Mouse (Mus musculus): Measurements from ENCODE around the gene Dnmt1. TPM values are rescaled to one million over a fixed set of nuclear protein-coding genes. Genes with fewer than 3 reads are reported as not detected.
A peak's percentile ranks its signal among the peaks of the same experiment; 100 is the strongest.
"Not testable (repeated sequence)": the region's sequence is repeated elsewhere in the genome, so short reads cannot be mapped to it uniquely, and the experiment has no call there.

Dnmt1 gene
- 95.2 and 102 TPM in 2 replicates for polyA plus RNA-seq (2016; fragmentation: Nextera tagmentation; extraction: Ambion mirVana)

- no peaks in the 10 kb centered on the region for H3K4me1 ChIP-seq
- H3K4me3 ChIP-seq: no peak within 1 kb of the TSS
- H3K27me3 ChIP-seq: no peaks in the 10 kb centered on the region
- no peak within 1 kb of the TSS for H3K27ac ChIP-seq
- H3K36me3 ChIP-seq: no peaks in the 10 kb centered on the region
- 93% methylated on average over 2 of the region's 2 CpGs for WGBS
- no peak for ATAC-seq (ENCODE audit: low FRiP score)
- H3K9ac ChIP-seq: no peak within 1 kb of the TSS
- H3K9me3 ChIP-seq (replicated peaks): no peaks in the 10 kb centered on the region
- no peak within 1 kb of the TSS for H3K4me2 ChIP-seq (replicated peaks)
Measured at GRCm38 (mm10) chr9:20959430-20959938, at the start of gene Dnmt1. TSS of gene Dnmt1 (minus strand) at chr9:20959888.

- no peak for ATAC-seq (ENCODE audit: low FRiP score)
- Histone ChIP-seq H3K4me3 (no peak overlapping the region), H3K9me3 (replicated peaks) (no peaks in the 10 kb centered on the region), H3K4me2 (replicated peaks) (no peak overlapping the region), H3K36me3 (peaks cover 51% of the 10 kb centered on the region), H3K4me1 (peaks cover 9% of the 10 kb centered on the region), H3K27me3 (peaks cover 13% of the 10 kb centered on the region), H3K27ac (no peak overlapping the region), H3K9ac (no peak overlapping the region)
- 87% methylated on average over 7 of the region's 7 CpGs for WGBS
Measured at GRCm38 (mm10) chr9:21008007-21008406, 48.3 kb upstream of the Dnmt1 start.

- Histone ChIP-seq H3K4me3 (no peak overlapping the region), H3K27ac (no peak overlapping the region), H3K9ac (no peak overlapping the region), H3K36me3 (peaks cover 51% of the 10 kb centered on the region), H3K4me2 (replicated peaks) (no peak overlapping the region), H3K27me3 (peaks cover 10% of the 10 kb centered on the region), H3K9me3 (replicated peaks) (no peaks in the 10 kb centered on the region), H3K4me1 (peaks cover 9% of the 10 kb centered on the region)
- no peak for ATAC-seq (ENCODE audit: low FRiP score)
- 94% methylated on average over 10 of the region's 10 CpGs for WGBS
Measured at GRCm38 (mm10) chr9:21007313-21007952, 47.7 kb upstream of the Dnmt1 start.

- Histone ChIP-seq H3K9ac (peak within 1 kb of the TSS; percentile 87), H3K27me3 (no peaks in the 10 kb centered on the region), H3K4me3 (peak within 1 kb of the TSS; percentile 84), H3K36me3 (peaks cover 34% of the 10 kb centered on the region), H3K4me1 (peaks cover 9% of the 10 kb centered on the region), H3K27ac (peak within 1 kb of the TSS; percentile 76), H3K4me2 (replicated peaks) (peak within 1 kb of the TSS; percentile 60), H3K9me3 (replicated peaks) (no peaks in the 10 kb centered on the region)
- under 1% methylated on average over 72 of the region's 72 CpGs for WGBS
- ATAC-seq (ENCODE audit: low FRiP score): peak; percentile 91
Measured at GRCm38 (mm10) chr9:21002627-21003551, 43.2 kb upstream of the Dnmt1 start, which contains the start of gene Mrpl4. TSS of gene Mrpl4 (plus strand) at chr9:21002738.

- Histone ChIP-seq H3K4me2 (replicated peaks) (peak overlapping the region; percentile 60), H3K27me3 (no peaks in the 10 kb centered on the region), H3K9ac (peak overlapping the region; percentile 87), H3K4me1 (peaks cover 9% of the 10 kb centered on the region), H3K27ac (peak overlapping the region; percentile 76), H3K36me3 (peaks cover 28% of the 10 kb centered on the region), H3K4me3 (peak overlapping the region; percentile 84), H3K9me3 (replicated peaks) (no peaks in the 10 kb centered on the region)
- 11% methylated on average over 7 of the region's 7 CpGs for WGBS
- peak; percentile 57 for ATAC-seq (ENCODE audit: low FRiP score)
Measured at GRCm38 (mm10) chr9:21002270-21002626, 42.6 kb upstream of the Dnmt1 start.

- no peak for ATAC-seq (ENCODE audit: low FRiP score)
- WGBS: 70% methylated on average over 6 of the region's 6 CpGs
- peaks cover 22% of the 10 kb centered on the region for H3K36me3 ChIP-seq
- H3K9me3 ChIP-seq (replicated peaks): no peaks in the 10 kb centered on the region
- H3K9ac ChIP-seq: 0 out of 2 replicates have a peak overlapping the region, but pooled peaks have one; percentile 18
- no peak overlapping the region for H3K27ac ChIP-seq
- H3K4me1 ChIP-seq: peaks cover 9% of the 10 kb centered on the region
- no peaks in the 10 kb centered on the region for H3K27me3 ChIP-seq
- H3K4me3 ChIP-seq: no peak overlapping the region
- H3K4me2 ChIP-seq (replicated peaks): no peak overlapping the region
Measured at GRCm38 (mm10) chr9:21001651-21002200, 42.0 kb upstream of the Dnmt1 start.

GRCm38 (mm10) chr9:21000811-21001210 lies 41.1 kb upstream of the Dnmt1 start:
- H3K4me1 ChIP-seq: peaks cover 9% of the 10 kb centered on the region
- no peak overlapping the region for H3K4me3 ChIP-seq
- no peak for ATAC-seq (ENCODE audit: low FRiP score)

GRCm38 (mm10) chr9:20998337-20998736 lies 38.6 kb upstream of the Dnmt1 start:
- not testable (repeated sequence) for H3K9ac ChIP-seq; H3K27ac ChIP-seq; H3K27me3 ChIP-seq; H3K4me3 ChIP-seq; H3K4me1 ChIP-seq; H3K36me3 ChIP-seq; H3K9me3 ChIP-seq (replicated peaks); H3K4me2 ChIP-seq (replicated peaks); ATAC-seq (ENCODE audit: low FRiP score)
- 89% methylated on average over 1 of the region's 1 CpGs for WGBS

More at GRCm38 (mm10) chr9:21000811-21001210, 41.1 kb upstream of the Dnmt1 start:
- Histone ChIP-seq H3K27ac (no peak overlapping the region), H3K9me3 (replicated peaks) (no peaks in the 10 kb centered on the region), H3K36me3 (peaks cover 15% of the 10 kb centered on the region), H3K9ac (no peak overlapping the region), H3K27me3 (no peaks in the 10 kb centered on the region), H3K4me2 (replicated peaks) (no peak overlapping the region)

GRCm38 (mm10) chr9:20997065-20997464 lies 37.4 kb upstream of the Dnmt1 start:
- Histone ChIP-seq H3K36me3 (no peaks in the 10 kb centered on the region), H3K4me1 (no peaks in the 10 kb centered on the region), H3K9me3 (replicated peaks) (no peaks in the 10 kb centered on the region), H3K27me3 (no peaks in the 10 kb centered on the region), H3K4me2 (replicated peaks) (no peak overlapping the region), H3K27ac (no peak overlapping the region), H3K4me3 (no peak overlapping the region), H3K9ac (no peak overlapping the region)
- ATAC-seq (ENCODE audit: low FRiP score): no peak
- WGBS: 89% methylated on average over 8 of the region's 8 CpGs

GRCm38 (mm10) chr9:20995069-20995468 lies 35.4 kb upstream of the Dnmt1 start:
- no peak overlapping the region for H3K4me2 ChIP-seq (replicated peaks)
- ATAC-seq (ENCODE audit: low FRiP score): no peak
- 74% methylated on average over 3 of the region's 3 CpGs for WGBS
- H3K9me3 ChIP-seq (replicated peaks): no peaks in the 10 kb centered on the region
- H3K27ac ChIP-seq: no peak overlapping the region
- H3K27me3 ChIP-seq: no peaks in the 10 kb centered on the region
- no peak overlapping the region for H3K4me3 ChIP-seq
- no peaks in the 10 kb centered on the region for H3K36me3 ChIP-seq
- H3K4me1 ChIP-seq: peaks cover 5% of the 10 kb centered on the region
- H3K9ac ChIP-seq: no peak overlapping the region

GRCm38 (mm10) chr9:20993165-20993898 lies 33.6 kb upstream of the Dnmt1 start:
- no peak for ATAC-seq (ENCODE audit: low FRiP score)
- H3K9me3 ChIP-seq (replicated peaks): no peaks in the 10 kb centered on the region
- WGBS: 53% methylated on average over 5 of the region's 5 CpGs

More at GRCm38 (mm10) chr9:20993165-20993898, 33.6 kb upstream of the Dnmt1 start:
- no peaks in the 10 kb centered on the region for H3K36me3 ChIP-seq
- H3K27me3 ChIP-seq: no peaks in the 10 kb centered on the region
- H3K4me3 ChIP-seq: no peak overlapping the region
- no peak overlapping the region for H3K9ac ChIP-seq
- H3K4me2 ChIP-seq (replicated peaks): no peak overlapping the region
- H3K27ac ChIP-seq: no peak overlapping the region
- H3K4me1 ChIP-seq: peaks cover 5% of the 10 kb centered on the region

Data from hindbrain, embryonic 12.5 days (tissue).